Mouse (Mus musculus) layer of hippocampus, adult 18-20 months (tissue): ENCODE measurements at regions not wholly inside any gene's neighbourhood (a gene's known extent, or its start where the extent isn't known, plus 50 kb on each side); places are given as distances from the start of the nearest gene placed in this dataset.
A peak's percentile ranks its signal among the peaks of the same experiment; 100 is the strongest.
"Not testable (repeated sequence)": the region's sequence is repeated elsewhere in the genome, so short reads cannot be mapped to it uniquely, and the experiment has no call there.

Experiments
- DNase-seq, 2 experiments: peaks; one replicate each; pipeline ENCODE4 v3.0.0; 2022; ENCODE audit warnings: low spot score in 2 of 2

- not testable (repeated sequence) for DNase-seq
Measured at GRCm38 (mm10) chr2:16811401-16812281, 455.5 kb downstream of the Plxdc2 start.

- DNase-seq, result peak in 1 of 2 experiments; percentile 16
Measured at GRCm38 (mm10) chr2:16820442-16820841, 464.3 kb downstream of the Plxdc2 start.

- no peak for DNase-seq
Measured at GRCm38 (mm10) chr2:16824681-16825230, 468.7 kb downstream of the Plxdc2 start.

GRCm38 (mm10) chr2:16827266-16827665, 471.2 kb downstream of the Plxdc2 start:
- DNase-seq, result no peak

- DNase-seq, result no peak
Measured at GRCm38 (mm10) chr2:16835960-16836359, 479.9 kb downstream of the Plxdc2 start.

- DNase-seq, result no peak
Measured at GRCm38 (mm10) chr2:16838718-16839117, 482.6 kb downstream of the Plxdc2 start.

GRCm38 (mm10) chr2:16849916-16850315, 493.8 kb downstream of the Plxdc2 start:
- DNase-seq, result peak in 1 of 2 experiments; percentile 4

GRCm38 (mm10) chr2:16860056-16860455, 504.0 kb downstream of the Plxdc2 start:
- no peak for DNase-seq

- DNase-seq, result no peak
Measured at GRCm38 (mm10) chr2:16866163-16866852, 510.2 kb downstream of the Plxdc2 start.

GRCm38 (mm10) chr2:16892381-16892780, 536.3 kb downstream of the Plxdc2 start:
- not testable (repeated sequence) for DNase-seq

GRCm38 (mm10) chr2:16909246-16910038, 553.3 kb downstream of the Plxdc2 start:
- DNase-seq, result no peak

- DNase-seq, result peak in 1 of 2 experiments; percentile 9
Measured at GRCm38 (mm10) chr2:16914633-16915032, 558.5 kb downstream of the Plxdc2 start.

GRCm38 (mm10) chr2:16929974-16930373, 573.9 kb downstream of the Plxdc2 start:
- DNase-seq, result no peak

- DNase-seq, result no peak
Measured at GRCm38 (mm10) chr2:16959432-16959831, 603.3 kb downstream of the Plxdc2 start.

GRCm38 (mm10) chr2:16977380-16977779, 621.3 kb downstream of the Plxdc2 start:
- DNase-seq, result no peak

GRCm38 (mm10) chr2:16982823-16983222, 626.7 kb downstream of the Plxdc2 start:
- no peak for DNase-seq

GRCm38 (mm10) chr2:16983583-16984221, 627.6 kb downstream of the Plxdc2 start:
- no peak for DNase-seq
